Mouse (Mus musculus) right cerebral cortex, postnatal 10 days (tissue): ENCODE measurements around the gene Siva1.

Experiments
- DNase-seq, 2 experiments: peaks; one replicate each; pipeline ENCODE4 v3.0.0; 2021; ENCODE audit warnings: low spot score in 2 of 2

The Siva1 gene

GRCm38 (mm10) chr12:112659109-112659508 lies 14.6 kb downstream of the Siva1 start:
- peak in 1 of 2 experiments; percentile 74 for DNase-seq

- DNase-seq: no peak
Observed at GRCm38 (mm10) chr12:112660576-112661326, 16.3 kb downstream of the Siva1 start.

GRCm38 (mm10) chr12:112661327-112661605 lies 16.8 kb downstream of the Siva1 start:
- DNase-seq: no peak

- no peak for DNase-seq
Observed at GRCm38 (mm10) chr12:112661851-112662250, 17.4 kb downstream of the Siva1 start.

GRCm38 (mm10) chr12:112663303-112663702 lies 18.8 kb downstream of the Siva1 start:
- DNase-seq: no peak

GRCm38 (mm10) chr12:112663716-112664115 lies 19.2 kb downstream of the Siva1 start:
- no peak for DNase-seq

- DNase-seq: no peak
Observed at GRCm38 (mm10) chr12:112664124-112664523, 19.6 kb downstream of the Siva1 start.

- no peak for DNase-seq
Observed at GRCm38 (mm10) chr12:112664656-112665055, 20.2 kb downstream of the Siva1 start.

GRCm38 (mm10) chr12:112665445-112665844 lies 21.0 kb downstream of the Siva1 start:
- DNase-seq: peak; percentile 89 to 90

GRCm38 (mm10) chr12:112665881-112666544 lies 21.5 kb downstream of the Siva1 start:
- DNase-seq: no peak

GRCm38 (mm10) chr12:112667619-112668297 lies 23.3 kb downstream of the Siva1 start:
- DNase-seq: peak in 1 of 2 experiments; percentile 63

- DNase-seq: no peak
Observed at GRCm38 (mm10) chr12:112670718-112671393, 26.4 kb downstream of the Siva1 start.

GRCm38 (mm10) chr12:112671891-112672290 lies 27.4 kb downstream of the Siva1 start:
- DNase-seq: no peak

GRCm38 (mm10) chr12:112672744-112673575 lies 28.5 kb downstream of the Siva1 start:
- no peak for DNase-seq

- DNase-seq: peak; percentile 77 to 78
Observed at GRCm38 (mm10) chr12:112673576-112674091, 29.2 kb downstream of the Siva1 start.

- DNase-seq: no peak
Observed at GRCm38 (mm10) chr12:112674132-112675011, 29.9 kb downstream of the Siva1 start, which contains the start of gene Akt1. Gene Akt1, minus strand, starts transcription at chr12:112674884.

- DNase-seq: peak; percentile 85 to 87
Observed at GRCm38 (mm10) chr12:112675245-112676035, 31.0 kb downstream of the Siva1 start.

- DNase-seq: no peak
Observed at GRCm38 (mm10) chr12:112677076-112677475, 32.6 kb downstream of the Siva1 start.

- no peak for DNase-seq
Observed at GRCm38 (mm10) chr12:112677943-112678554, 33.6 kb downstream of the Siva1 start.
